Mouse (Mus musculus): ENCODE data around the gene Lman1l.

DNA sequence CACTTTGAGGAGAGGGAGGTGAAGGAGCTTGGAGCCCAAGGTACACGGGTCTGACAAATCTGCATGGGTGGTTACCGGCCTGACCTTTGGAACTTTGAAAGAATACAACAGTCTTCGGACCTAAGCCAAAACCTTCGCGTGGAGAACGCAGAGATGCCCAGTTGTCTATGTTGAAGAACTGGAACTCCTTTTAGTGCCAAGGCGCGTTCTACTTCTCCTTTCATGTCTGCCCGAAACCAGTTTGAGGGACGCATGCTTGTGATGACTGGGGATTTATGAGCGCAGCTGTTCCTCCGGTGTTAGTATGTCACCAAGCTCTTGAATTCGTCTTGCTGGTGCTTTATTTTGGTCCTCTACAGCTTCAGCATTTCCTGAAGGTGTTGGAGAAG lies 58.9 kb downstream of the Lman1l start:
- no peak for TF ChIP-seq EP300 (IDR thresholded peaks at IDR 0.05; ENCODE audit: insufficient read depth, low read depth, low read length)
- TF ChIP-seq CTCF (IDR thresholded peaks at IDR 0.05; ENCODE audit: low read depth, low read length), result no peak
- TF ChIP-seq POLR2A (IDR thresholded peaks at IDR 0.05; ENCODE audit: insufficient read depth, low read length), result no peak
